Mouse (Mus musculus): ENCODE data around the gene Epha2. TPM values are rescaled to one million over a fixed set of nuclear protein-coding genes. Genes with fewer than 3 reads are reported as not detected.

The Epha2 gene
- polyA plus RNA-seq, 1 experiment from 2014 or later, result 1.9 TPM

GRCm38 (mm10) chr4:141311078-141311477 lies 10.0 kb downstream of the Epha2 start:
- peaks cover 9% of the 10 kb centered on the region for H3K36me3 ChIP-seq (ENCODE audit: control insufficient read depth, insufficient read depth, low read length)
- H3K9me3 ChIP-seq (ENCODE audit: control insufficient read depth, low read length), result no peaks in the 10 kb centered on the region
- H3K4me1 ChIP-seq (ENCODE audit: control insufficient read depth in 2 of 2, insufficient read depth in 2 of 2, low read length in 2 of 2), result peaks cover 64 to 68% of the 10 kb centered on the region in 2 experiments
- H3K4me2 ChIP-seq (ENCODE audit: low read length), result peak overlapping the region; percentile 51
- no peaks in the 10 kb centered on the region for H3K27me3 ChIP-seq (ENCODE audit: control insufficient read depth, insufficient read depth, low read length)
- no peak overlapping the region for H3K4me3 ChIP-seq (ENCODE audit: control insufficient read depth in 1 of 2, insufficient read depth in 1 of 2, low read depth in 1 of 2, low read length in 2 of 2)
- ATAC-seq (ENCODE audit: insufficient number of reproducible peaks, insufficient read depth, low FRiP score, low read depth), result no peak
- H3K9ac ChIP-seq (ENCODE audit: low read length), result peak overlapping the region; percentile 44; the same call in 1 of the 2 replicates
- H3K27ac ChIP-seq (replicated peaks in 1 of 2; ENCODE audit: control insufficient read depth in 1 of 2, insufficient read depth in 1 of 2, low read depth in 2 of 2, low read length in 2 of 2), result peak overlapping the region; percentile 95
- WGBS, result 54% methylated on average over 7 of the region's 7 CpGs

- Histone ChIP-seq H3K36me3 (ENCODE audit: control insufficient read depth, insufficient read depth, low read length) (peaks cover 9% of the 10 kb centered on the region), H3K9ac (ENCODE audit: low read length) (peak overlapping the region; percentile 52; the same call in 1 of the 2 replicates), H3K9me3 (ENCODE audit: control insufficient read depth, low read length) (no peaks in the 10 kb centered on the region), H3K27me3 (ENCODE audit: control insufficient read depth, insufficient read depth, low read length) (no peaks in the 10 kb centered on the region), H3K4me3 (ENCODE audit: control insufficient read depth in 1 of 2, insufficient read depth in 1 of 2, low read depth in 1 of 2, low read length in 2 of 2) (no peak overlapping the region), H3K4me1 (ENCODE audit: control insufficient read depth in 2 of 2, insufficient read depth in 2 of 2, low read length in 2 of 2) (peaks cover 61 to 65% of the 10 kb centered on the region in 2 experiments), H3K4me2 (ENCODE audit: low read length) (no peak overlapping the region; the same call in 1 of the 2 replicates), H3K27ac (replicated peaks in 1 of 2; ENCODE audit: control insufficient read depth in 1 of 2, insufficient read depth in 1 of 2, low read depth in 2 of 2, low read length in 2 of 2) (peak overlapping the region; percentile 43 to 95)
- 33% methylated on average over 6 of the region's 6 CpGs for WGBS
- ATAC-seq (ENCODE audit: insufficient number of reproducible peaks, insufficient read depth, low FRiP score, low read depth), result no peak
Measured at GRCm38 (mm10) chr4:141311506-141311905, 10.5 kb downstream of the Epha2 start.

GRCm38 (mm10) chr4:141311908-141312307 lies 10.9 kb downstream of the Epha2 start:
- peak overlapping the region; percentile 43 to 95; a peak in 3 of 4 replicates for H3K27ac ChIP-seq (replicated peaks in 1 of 2; ENCODE audit: control insufficient read depth in 1 of 2, insufficient read depth in 1 of 2, low read depth in 2 of 2, low read length in 2 of 2)
- no peak overlapping the region for H3K4me2 ChIP-seq (ENCODE audit: low read length)
- H3K4me3 ChIP-seq (ENCODE audit: control insufficient read depth in 1 of 2, insufficient read depth in 1 of 2, low read depth in 1 of 2, low read length in 2 of 2), result no peak overlapping the region
- no peaks in the 10 kb centered on the region for H3K9me3 ChIP-seq (ENCODE audit: control insufficient read depth, low read length)
- peak overlapping the region; percentile 52; the same call in 1 of the 2 replicates for H3K9ac ChIP-seq (ENCODE audit: low read length)
- WGBS, result 61% methylated on average over 2 of the region's 2 CpGs
- peaks cover 10% of the 10 kb centered on the region for H3K36me3 ChIP-seq (ENCODE audit: control insufficient read depth, insufficient read depth, low read length)
- ATAC-seq (ENCODE audit: insufficient number of reproducible peaks, insufficient read depth, low FRiP score, low read depth), result no peak
- no peaks in the 10 kb centered on the region for H3K27me3 ChIP-seq (ENCODE audit: control insufficient read depth, insufficient read depth, low read length)
- peaks cover 57 to 61% of the 10 kb centered on the region in 2 experiments for H3K4me1 ChIP-seq (ENCODE audit: control insufficient read depth in 2 of 2, insufficient read depth in 2 of 2, low read length in 2 of 2)

- no peaks in the 10 kb centered on the region for H3K27me3 ChIP-seq (ENCODE audit: control insufficient read depth, insufficient read depth, low read length)
- peak overlapping the region; percentile 15 to 95; a peak in 2 of 4 replicates for H3K27ac ChIP-seq (replicated peaks in 1 of 2; ENCODE audit: control insufficient read depth in 1 of 2, insufficient read depth in 1 of 2, low read depth in 2 of 2, low read length in 2 of 2)
- peaks cover 16% of the 10 kb centered on the region for H3K36me3 ChIP-seq (ENCODE audit: control insufficient read depth, insufficient read depth, low read length)
- H3K9me3 ChIP-seq (ENCODE audit: control insufficient read depth, low read length), result no peaks in the 10 kb centered on the region
- 44% methylated on average over 17 of the region's 17 CpGs for whole genome bisulfite sequencing
- H3K4me3 ChIP-seq (ENCODE audit: control insufficient read depth in 1 of 2, insufficient read depth in 1 of 2, low read depth in 1 of 2, low read length in 2 of 2), result no peak overlapping the region
- H3K4me2 ChIP-seq (ENCODE audit: low read length), result no peak overlapping the region
- H3K4me1 ChIP-seq (ENCODE audit: control insufficient read depth in 2 of 2, insufficient read depth in 2 of 2, low read length in 2 of 2), result peaks cover 55 to 61% of the 10 kb centered on the region in 2 experiments
- ATAC-seq (ENCODE audit: insufficient number of reproducible peaks, insufficient read depth, low FRiP score, low read depth), result no peak
- H3K9ac ChIP-seq (ENCODE audit: low read length), result no peak overlapping the region
Measured at GRCm38 (mm10) chr4:141312513-141313131, 11.6 kb downstream of the Epha2 start.

- ATAC-seq (ENCODE audit: insufficient number of reproducible peaks, insufficient read depth, low FRiP score, low read depth), result no peak
- Histone ChIP-seq H3K36me3 (ENCODE audit: control insufficient read depth, insufficient read depth, low read length) (peaks cover 23% of the 10 kb centered on the region), H3K4me2 (ENCODE audit: low read length) (no peak overlapping the region), H3K9me3 (ENCODE audit: control insufficient read depth, low read length) (no peaks in the 10 kb centered on the region), H3K9ac (ENCODE audit: low read length) (no peak overlapping the region), H3K27ac (replicated peaks in 1 of 2; ENCODE audit: control insufficient read depth in 1 of 2, insufficient read depth in 1 of 2, low read depth in 2 of 2, low read length in 2 of 2) (peak overlapping the region; percentile 23 to 38; a peak in 2 of 4 replicates), H3K27me3 (ENCODE audit: control insufficient read depth, insufficient read depth, low read length) (no peaks in the 10 kb centered on the region), H3K4me1 (ENCODE audit: control insufficient read depth in 2 of 2, insufficient read depth in 2 of 2, low read length in 2 of 2) (peaks cover 54 to 61% of the 10 kb centered on the region in 2 experiments), H3K4me3 (ENCODE audit: control insufficient read depth in 1 of 2, insufficient read depth in 1 of 2, low read depth in 1 of 2, low read length in 2 of 2) (no peak overlapping the region)
- WGBS, result 59% methylated on average over 8 of the region's 8 CpGs
Measured at GRCm38 (mm10) chr4:141313481-141313880, 12.4 kb downstream of the Epha2 start.

GRCm38 (mm10) chr4:141313924-141314323 lies 12.9 kb downstream of the Epha2 start:
- WGBS, result 50% methylated on average over 11 of the region's 11 CpGs
- Histone ChIP-seq H3K4me1 (ENCODE audit: control insufficient read depth in 2 of 2, insufficient read depth in 2 of 2, low read length in 2 of 2) (peaks cover 54 to 61% of the 10 kb centered on the region in 2 experiments), H3K27me3 (ENCODE audit: control insufficient read depth, insufficient read depth, low read length) (no peaks in the 10 kb centered on the region), H3K27ac (replicated peaks in 1 of 2; ENCODE audit: control insufficient read depth in 1 of 2, insufficient read depth in 1 of 2, low read depth in 2 of 2, low read length in 2 of 2) (peak overlapping the region; percentile 23 to 55; a peak in 2 of 4 replicates), H3K36me3 (ENCODE audit: control insufficient read depth, insufficient read depth, low read length) (peaks cover 23% of the 10 kb centered on the region), H3K4me3 (ENCODE audit: control insufficient read depth in 1 of 2, insufficient read depth in 1 of 2, low read depth in 1 of 2, low read length in 2 of 2) (no peak overlapping the region), H3K4me2 (ENCODE audit: low read length) (no peak overlapping the region), H3K9ac (ENCODE audit: low read length) (no peak overlapping the region), H3K9me3 (ENCODE audit: control insufficient read depth, low read length) (no peaks in the 10 kb centered on the region)
- no peak for ATAC-seq (ENCODE audit: insufficient number of reproducible peaks, insufficient read depth, low FRiP score, low read depth)

- no peaks in the 10 kb centered on the region for H3K27me3 ChIP-seq (ENCODE audit: control insufficient read depth, insufficient read depth, low read length)
- H3K9me3 ChIP-seq (ENCODE audit: control insufficient read depth, low read length), result no peaks in the 10 kb centered on the region
- H3K4me3 ChIP-seq (ENCODE audit: control insufficient read depth in 1 of 2, insufficient read depth in 1 of 2, low read depth in 1 of 2, low read length in 2 of 2), result no peak overlapping the region
- peaks cover 29% of the 10 kb centered on the region for H3K36me3 ChIP-seq (ENCODE audit: control insufficient read depth, insufficient read depth, low read length)
- H3K4me2 ChIP-seq (ENCODE audit: low read length), result no peak overlapping the region
- ATAC-seq (ENCODE audit: insufficient number of reproducible peaks, insufficient read depth, low FRiP score, low read depth), result no peak
- peaks cover 46 to 55% of the 10 kb centered on the region in 2 experiments for H3K4me1 ChIP-seq (ENCODE audit: control insufficient read depth in 2 of 2, insufficient read depth in 2 of 2, low read length in 2 of 2)
- 87% methylated on average over 6 of the region's 6 CpGs for WGBS
- H3K27ac ChIP-seq (replicated peaks in 1 of 2; ENCODE audit: control insufficient read depth in 1 of 2, insufficient read depth in 1 of 2, low read depth in 2 of 2, low read length in 2 of 2), result peak overlapping the region in 1 of 2 experiments; percentile 55; a peak in 2 of 4 replicates
- no peak overlapping the region for H3K9ac ChIP-seq (ENCODE audit: low read length)
Measured at GRCm38 (mm10) chr4:141314745-141315144, 13.7 kb downstream of the Epha2 start.
